Mouse (Mus musculus) brain, embryonic 14.5 days (tissue): ENCODE results near the gene Fbxl20.

Experiments
- CTCF ChIP-seq: fragments of 200-500 bp; IDR thresholded peaks from 2 replicates; pipeline ENCODE4 v1.5.1; 2012; ENCODE audit warnings: inconsistent platforms, mild to moderate bottlenecking, moderate library complexity, borderline replicate concordance; ENCODE audit not compliant: insufficient read depth, insufficient read length; ENCODE audit errors: extremely low read depth
- POLR2A ChIP-seq: fragments of 200-500 bp; IDR thresholded peaks from 2 replicates; pipeline ENCODE4 v1.6.1; 2012; ENCODE audit warnings: mild to moderate bottlenecking, inconsistent platforms, borderline replicate concordance; ENCODE audit not compliant: poor library complexity, insufficient read depth, insufficient read length, severe bottlenecking; ENCODE audit errors: extremely low read depth

DNA sequence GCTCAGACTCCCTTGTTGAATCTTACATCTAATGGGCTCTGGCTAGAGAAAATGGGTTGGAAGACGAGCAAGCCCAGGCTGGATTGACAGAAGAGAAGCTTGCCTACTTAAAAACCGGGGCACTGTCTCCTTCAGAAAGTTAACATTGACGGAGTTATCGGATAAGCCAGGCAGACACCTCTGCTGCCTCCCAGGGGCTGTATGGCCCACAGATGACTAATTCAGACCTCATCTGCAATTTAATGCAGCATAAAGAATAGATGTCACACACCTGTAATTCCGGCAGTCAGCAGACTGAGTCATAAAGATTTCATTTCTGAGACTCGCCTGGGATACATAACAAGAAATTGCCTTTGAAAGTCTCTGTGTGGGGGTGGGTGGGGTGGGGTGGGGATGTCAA lies 69.8 kb downstream of the Fbxl20 start:
- TF ChIP-seq CTCF = no peak
- no peak for TF ChIP-seq POLR2A
